Mouse (Mus musculus): Measurements from ENCODE around the gene Btnl2.
"Not testable (repeated sequence)": the region's sequence is repeated elsewhere in the genome, so short reads cannot be mapped to it uniquely, and the experiment has no call there.

Btnl2 gene

GRCm38 (mm10) chr17:34354539-34354938 is at the start of gene Btnl2:
Btnl2 (plus strand) TSS chr17:34354822.
- ATAC-seq (ENCODE audit: insufficient number of reproducible peaks, low FRiP score, low TSS enrichment) = no peak

GRCm38 (mm10) chr17:34305380-34306030 is 49.1 kb upstream of the Btnl2 start, which contains the start of gene H2-Eb1:
H2-Eb1 (plus strand) TSS chr17:34305867.
- ATAC-seq (ENCODE audit: insufficient number of reproducible peaks, low FRiP score, low TSS enrichment) = no peak

GRCm38 (mm10) chr17:34306407-34306806 is 48.2 kb upstream of the Btnl2 start:
- ATAC-seq (ENCODE audit: insufficient number of reproducible peaks, low FRiP score, low TSS enrichment) = no peak

- ATAC-seq (ENCODE audit: insufficient number of reproducible peaks, low FRiP score, low TSS enrichment) = no peak
These were observed 47.4 kb upstream of the Btnl2 start for GRCm38 (mm10) chr17:34307216-34307615.

- no peak for ATAC-seq (ENCODE audit: insufficient number of reproducible peaks, low FRiP score, low TSS enrichment)
These were observed 46.5 kb upstream of the Btnl2 start for GRCm38 (mm10) chr17:34308161-34308560.

GRCm38 (mm10) chr17:34309225-34309624 is 45.4 kb upstream of the Btnl2 start:
- ATAC-seq (ENCODE audit: insufficient number of reproducible peaks, low FRiP score, low TSS enrichment) = no peak

- ATAC-seq (ENCODE audit: insufficient number of reproducible peaks, low FRiP score, low TSS enrichment) = peak; percentile 66; the same call in 1 of the 2 replicates
These were observed 44.8 kb upstream of the Btnl2 start for GRCm38 (mm10) chr17:34309683-34310385.

GRCm38 (mm10) chr17:34310526-34310925 is 44.1 kb upstream of the Btnl2 start:
- not testable (repeated sequence) for ATAC-seq (ENCODE audit: insufficient number of reproducible peaks, low FRiP score, low TSS enrichment)

- no peak for ATAC-seq (ENCODE audit: insufficient number of reproducible peaks, low FRiP score, low TSS enrichment)
These were observed 42.4 kb upstream of the Btnl2 start for GRCm38 (mm10) chr17:34312185-34312584.

- ATAC-seq (ENCODE audit: insufficient number of reproducible peaks, low FRiP score, low TSS enrichment) = 0 out of 2 replicates have a peak, but pooled peaks have one; percentile 20
These were observed 41.2 kb upstream of the Btnl2 start for GRCm38 (mm10) chr17:34313393-34313792.

GRCm38 (mm10) chr17:34314286-34314685 is 40.3 kb upstream of the Btnl2 start:
- ATAC-seq (ENCODE audit: insufficient number of reproducible peaks, low FRiP score, low TSS enrichment) = no peak

- no peak for ATAC-seq (ENCODE audit: insufficient number of reproducible peaks, low FRiP score, low TSS enrichment)
These were observed 39.1 kb upstream of the Btnl2 start for GRCm38 (mm10) chr17:34315512-34315911.

GRCm38 (mm10) chr17:34316697-34317096 is 37.9 kb upstream of the Btnl2 start:
- no peak for ATAC-seq (ENCODE audit: insufficient number of reproducible peaks, low FRiP score, low TSS enrichment)

- no peak for ATAC-seq (ENCODE audit: insufficient number of reproducible peaks, low FRiP score, low TSS enrichment)
These were observed 37.3 kb upstream of the Btnl2 start for GRCm38 (mm10) chr17:34317275-34317674.

GRCm38 (mm10) chr17:34325436-34325835 is 29.2 kb upstream of the Btnl2 start, which contains the start of gene H2-Eb2:
H2-Eb2 (plus strand) TSS chr17:34325665.
- no peak for ATAC-seq (ENCODE audit: insufficient number of reproducible peaks, low FRiP score, low TSS enrichment)

- ATAC-seq (ENCODE audit: insufficient number of reproducible peaks, low FRiP score, low TSS enrichment) = no peak
These were observed 28.2 kb upstream of the Btnl2 start for GRCm38 (mm10) chr17:34326373-34326772.

- no peak for ATAC-seq (ENCODE audit: insufficient number of reproducible peaks, low FRiP score, low TSS enrichment)
These were observed 24.8 kb upstream of the Btnl2 start for GRCm38 (mm10) chr17:34329807-34330206.

GRCm38 (mm10) chr17:34331200-34331599 is 23.4 kb upstream of the Btnl2 start:
- no peak for ATAC-seq (ENCODE audit: insufficient number of reproducible peaks, low FRiP score, low TSS enrichment)

GRCm38 (mm10) chr17:34340619-34341402 is 13.8 kb upstream of the Btnl2 start:
- ATAC-seq (ENCODE audit: insufficient number of reproducible peaks, low FRiP score, low TSS enrichment) = no peak

GRCm38 (mm10) chr17:34344882-34345281 is 9.7 kb upstream of the Btnl2 start:
- no peak for ATAC-seq (ENCODE audit: insufficient number of reproducible peaks, low FRiP score, low TSS enrichment)

GRCm38 (mm10) chr17:34345486-34345885 is 9.1 kb upstream of the Btnl2 start:
- ATAC-seq (ENCODE audit: insufficient number of reproducible peaks, low FRiP score, low TSS enrichment) = no peak

Data from cerebellum, adult (tissue).